Mouse (Mus musculus) stomach, embryonic 16.5 days (tissue): ENCODE results near the gene Rab26. TPM values are rescaled to one million over a fixed set of nuclear protein-coding genes. Genes with fewer than 3 reads are reported as not detected.
A peak's percentile ranks its signal among the peaks of the same experiment; 100 is the strongest.

Experiments
- ATAC-seq: fragments of 200-750 bp; cut with Nextera tagmentation; 2 replicates; pipeline ENCODE4 v1.8.0; 2017; ENCODE audit warnings: moderate number of reproducible peaks, moderate TSS enrichment; ENCODE audit not compliant: insufficient read depth, low FRiP score
- H3K27ac ChIP-seq: fragments of 300-500 bp; sonication (generic); 2 replicates; pipeline ENCODE4 v1.5.1; 2014; ENCODE audit warnings: low read length
- H3K27me3 ChIP-seq: fragments of 300-500 bp; sonication (generic); 2 replicates; pipeline ENCODE4 v1.6.1; 2014; ENCODE audit warnings: low read length, control low read depth, mixed read lengths; ENCODE audit not compliant: control insufficient read depth, insufficient read depth
- H3K36me3 ChIP-seq: fragments of 300-500 bp; sonication (generic); 2 replicates; pipeline ENCODE4 v1.6.1; 2014; ENCODE audit warnings: low read length; ENCODE audit not compliant: control insufficient read depth, insufficient read depth
- H3K4me1 ChIP-seq: fragments of 300-500 bp; sonication (generic); 2 replicates; pipeline ENCODE4 v1.6.1; 2014; ENCODE audit warnings: low read length, control low read depth, mixed read lengths; ENCODE audit not compliant: control insufficient read depth, insufficient read depth
- H3K4me2 ChIP-seq: fragments of 300-500 bp; sonication (generic); 2 replicates; pipeline ENCODE4 v1.6.1; 2014; ENCODE audit warnings: low read depth, low read length, mixed read lengths
- H3K4me3 ChIP-seq: fragments of 300-500 bp; sonication (generic); replicated peaks from 2 replicates; pipeline ENCODE4 v1.5.1; 2014; ENCODE audit warnings: mild to moderate bottlenecking, low read length
- H3K9ac ChIP-seq: fragments of 300-500 bp; sonication (generic); 2 replicates; pipeline ENCODE4 v1.6.1; 2014; ENCODE audit warnings: low read length
- H3K9me3 ChIP-seq: fragments of 300-500 bp; sonication (generic); replicated peaks from 2 replicates; pipeline ENCODE4 v1.6.1; 2016; ENCODE audit warnings: low read length, control low read depth; ENCODE audit not compliant: control insufficient read depth
- WGBS: fragments of 180-500 bp; shearing (Covaris S2); extraction: QIAGEN DNeasy Blood & Tissue Kit; methylation state at CpG from one replicate; pipeline ENCODE4 v1.1.7; 2014; 5-methylcytosine and 5-hydroxymethylcytosine counted together
- polyA plus RNA-seq: library from polyadenylated mRNA; unstranded; fragments of >200 nt; fragmentation: Nextera tagmentation; extraction: Ambion mirVana; gene quantifications from 2 replicates; pipeline ENCODE4 v1.2.1, GENCODE M21; 2015

The Rab26 gene
- polyA plus RNA-seq, 1 experiment from 2014 or later: 9.4 TPM

DNA sequence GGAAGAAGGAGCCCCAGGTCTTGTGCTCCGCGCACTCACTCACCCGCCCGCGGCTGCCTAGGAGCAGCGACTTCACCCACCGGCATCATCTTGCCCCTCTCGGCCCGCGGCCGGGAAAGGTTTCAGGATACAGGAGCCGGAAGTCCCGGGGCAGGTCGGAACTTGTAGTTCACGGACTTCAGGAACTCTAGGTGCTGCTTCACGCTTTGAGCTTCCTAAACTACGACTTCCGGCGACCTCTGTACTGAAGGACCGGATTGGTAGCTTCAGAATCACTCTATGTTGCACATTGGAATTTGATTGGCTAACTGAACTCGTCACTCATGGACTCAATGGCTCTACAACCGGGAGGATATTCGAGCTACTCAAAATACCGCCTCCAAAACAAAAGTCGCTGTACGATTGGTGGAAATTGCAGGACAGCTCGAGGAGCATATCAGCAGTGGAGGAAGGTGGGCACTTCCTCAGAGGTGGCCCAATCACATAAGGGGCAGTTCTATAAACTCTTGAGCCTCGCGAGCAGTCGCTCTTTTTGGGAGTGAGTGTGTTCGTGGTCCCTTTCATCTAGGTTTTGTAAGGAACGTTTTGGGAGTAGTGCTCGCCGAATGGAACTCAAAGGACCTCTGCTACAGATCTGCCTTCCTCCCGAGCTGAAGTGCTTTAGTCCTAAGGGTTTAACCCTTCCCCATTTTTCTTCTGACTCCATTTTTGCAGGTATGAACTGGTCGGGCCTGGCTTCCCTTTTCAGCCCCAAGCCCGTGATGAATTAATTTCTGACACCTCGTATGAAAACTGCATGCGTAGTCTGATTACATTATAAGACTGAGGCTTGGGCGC is 6.1 kb downstream of the Rab26 start, which contains the start of gene Traf7:
TSS of gene Traf7 (minus strand) at position 216 of the 837 bp plus-strand sequence.
- peak within 1 kb of the TSS; percentile 85 for H3K27ac ChIP-seq
- H3K36me3 ChIP-seq: 0 out of 2 replicates have a peak, but pooled peaks cover 6% of the 10 kb centered on the region
- no peaks in the 10 kb centered on the region for H3K9me3 ChIP-seq
- no peaks in the 10 kb centered on the region for H3K27me3 ChIP-seq
- peak; percentile 98 for ATAC-seq
- H3K4me1 ChIP-seq: peaks cover 36% of the 10 kb centered on the region
- under 1% methylated on average over 40 of the region's 40 CpGs for WGBS
- peak within 1 kb of the TSS; percentile 90 for H3K9ac ChIP-seq
- peak within 1 kb of the TSS; percentile 66 for H3K4me2 ChIP-seq
- H3K4me3 ChIP-seq: peak within 1 kb of the TSS; percentile 83

- 0% methylated on average over 19 of the region's 19 CpGs for WGBS
- no peak for ATAC-seq
- H3K4me1 ChIP-seq: peaks cover 33% of the 10 kb centered on the region
These were observed 6.7 kb downstream of the Rab26 start for GRCm38 (mm10) chr17:24527315-24527714.

DNA sequence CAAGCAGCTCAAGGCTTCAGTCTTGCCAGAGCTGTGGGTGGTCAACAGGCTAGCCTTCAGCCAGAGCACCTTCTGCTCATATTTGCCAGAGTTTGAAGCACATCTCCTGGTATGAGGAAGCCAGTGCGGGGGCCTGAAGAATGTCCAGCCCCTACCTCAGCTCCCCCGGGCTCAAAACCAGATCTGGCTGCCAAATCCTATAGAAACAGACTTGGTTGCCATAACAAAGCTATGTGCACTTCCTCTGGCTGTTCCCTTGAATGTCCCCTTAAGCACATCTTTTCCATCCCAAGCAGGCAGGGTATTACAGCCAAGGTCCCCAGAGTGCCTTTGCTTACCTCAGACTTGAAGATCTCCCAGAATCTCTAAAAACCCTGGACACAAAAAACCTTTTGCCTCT is 9.3 kb downstream of the Rab26 start:
- H3K9me3 ChIP-seq: no peaks in the 10 kb centered on the region
- H3K4me2 ChIP-seq: 0 out of 2 replicates have a peak overlapping the region, but pooled peaks have one; percentile 2
- H3K4me1 ChIP-seq: peaks cover 23% of the 10 kb centered on the region
- H3K27ac ChIP-seq: peak overlapping the region; percentile 43; the same call in 1 of the 2 replicates
- no peak overlapping the region for H3K4me3 ChIP-seq
- no peaks in the 10 kb centered on the region for H3K27me3 ChIP-seq
- no peak for ATAC-seq
- peak overlapping the region; percentile 43 for H3K9ac ChIP-seq
- WGBS: 53% methylated on average over 2 of the region's 2 CpGs
- H3K36me3 ChIP-seq: 0 out of 2 replicates have a peak, but pooled peaks cover 2% of the 10 kb centered on the region

More at GRCm38 (mm10) chr17:24527315-24527714, 6.7 kb downstream of the Rab26 start:
- Histone ChIP-seq H3K4me3 (peak overlapping the region; percentile 83), H3K9ac (peak overlapping the region; percentile 90), H3K36me3 (0 out of 2 replicates have a peak, but pooled peaks cover 6% of the 10 kb centered on the region), H3K4me2 (peak overlapping the region; percentile 61), H3K27me3 (no peaks in the 10 kb centered on the region), H3K27ac (peak overlapping the region; percentile 83), H3K9me3 (no peaks in the 10 kb centered on the region)

GRCm38 (mm10) chr17:24520450-24520849 is 13.6 kb downstream of the Rab26 start:
- H3K9me3 ChIP-seq: no peaks in the 10 kb centered on the region
- H3K9ac ChIP-seq: no peak overlapping the region
- no peaks in the 10 kb centered on the region for H3K27me3 ChIP-seq
- H3K36me3 ChIP-seq: peaks cover 16% of the 10 kb centered on the region; the same call in 1 of the 2 replicates
- H3K4me3 ChIP-seq: no peak overlapping the region
- 88% methylated on average over 4 of the region's 4 CpGs for WGBS
- H3K27ac ChIP-seq: no peak overlapping the region
- no peak for ATAC-seq
- H3K4me2 ChIP-seq: no peak overlapping the region
- peaks cover 4% of the 10 kb centered on the region; the same call in 1 of the 2 replicates for H3K4me1 ChIP-seq

DNA sequence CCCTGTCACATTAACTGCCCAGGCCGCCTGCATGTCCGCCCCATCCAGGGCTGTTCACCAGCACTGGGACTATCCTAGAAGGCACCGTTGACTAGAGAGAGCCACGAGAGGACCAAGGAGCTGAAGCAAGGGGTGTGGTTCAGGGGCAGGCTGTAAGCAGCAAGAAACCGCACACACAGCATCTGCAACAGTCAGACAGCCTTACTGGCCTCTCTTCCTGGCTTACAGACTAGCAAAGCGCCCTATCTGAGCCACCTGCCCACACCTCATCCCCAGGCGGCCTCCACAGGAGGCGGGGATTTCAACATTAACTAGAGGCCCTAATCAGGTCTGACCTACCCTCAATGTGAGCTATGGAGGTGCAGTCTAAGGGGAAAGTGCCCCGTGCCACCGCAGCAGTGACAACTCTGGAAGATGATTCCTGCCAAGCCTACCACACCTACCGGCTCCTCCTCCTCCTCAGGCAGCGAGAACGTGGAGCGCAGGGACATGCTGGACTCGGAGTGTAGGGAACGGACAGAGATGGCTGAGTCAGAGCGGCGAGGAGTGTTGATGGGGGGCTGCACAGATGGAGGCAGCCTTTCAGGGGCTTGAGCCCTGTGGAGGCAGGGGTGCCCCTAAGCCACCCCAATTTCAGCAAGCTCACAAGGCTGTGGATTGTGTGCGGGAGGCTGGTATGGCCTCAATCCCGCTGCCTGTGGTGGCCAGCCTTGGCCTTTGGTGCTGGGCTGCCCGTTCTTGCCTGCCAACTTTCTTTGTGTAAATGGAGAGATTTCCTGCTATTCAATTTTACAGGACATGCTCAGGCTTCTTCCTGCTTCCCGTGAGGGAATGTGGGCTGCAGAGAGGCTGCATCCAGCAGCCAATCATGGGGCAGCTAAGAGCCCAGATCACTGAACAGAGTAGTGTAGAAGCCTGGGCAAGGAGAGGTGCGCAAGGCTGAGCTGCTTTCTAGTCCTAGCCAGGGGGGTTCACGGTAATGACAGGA is 19.4 kb downstream of the Rab26 start:
- Histone ChIP-seq H3K9me3 (no peaks in the 10 kb centered on the region), H3K4me3 (0 out of 2 replicates have a peak overlapping the region, but pooled peaks have one; percentile 5), H3K27ac (peak overlapping the region; percentile 50; the same call in 1 of the 2 replicates), H3K4me2 (peak overlapping the region; percentile 10; the same call in 1 of the 2 replicates), H3K4me1 (no peaks in the 10 kb centered on the region), H3K27me3 (no peaks in the 10 kb centered on the region), H3K9ac (peak overlapping the region; percentile 46), H3K36me3 (peaks cover 23% of the 10 kb centered on the region)
- peak; percentile 19; the same call in 1 of the 2 replicates for ATAC-seq
- WGBS: 82% methylated on average over 24 of the region's 24 CpGs

DNA sequence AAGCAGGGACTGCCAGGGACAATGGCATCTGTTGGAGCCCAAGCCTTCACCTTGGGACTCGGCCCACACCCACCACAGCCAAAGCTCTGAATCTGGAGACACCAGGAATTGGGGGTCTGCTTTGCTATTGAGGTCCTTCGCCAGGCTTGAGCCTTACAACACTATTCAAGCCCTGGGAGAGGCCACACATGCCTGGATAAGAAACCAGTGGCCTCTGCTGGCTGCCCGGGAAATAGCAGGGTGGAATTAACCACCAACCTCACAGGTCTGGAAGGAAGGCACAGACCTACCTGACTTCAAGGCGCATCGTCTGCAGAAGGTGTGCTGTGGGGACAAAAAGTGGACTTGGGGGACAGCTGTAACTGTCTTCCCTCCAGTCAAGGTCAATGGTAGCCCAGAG is 20.4 kb downstream of the Rab26 start:
- H3K4me3 ChIP-seq: no peak overlapping the region
- WGBS: 53% methylated on average over 5 of the region's 5 CpGs
- H3K36me3 ChIP-seq: peaks cover 31% of the 10 kb centered on the region
- H3K4me1 ChIP-seq: no peaks in the 10 kb centered on the region
- peak overlapping the region; percentile 46; the same call in 1 of the 2 replicates for H3K9ac ChIP-seq
- ATAC-seq: peak; percentile 64; the same call in 1 of the 2 replicates
- no peaks in the 10 kb centered on the region for H3K27me3 ChIP-seq
- H3K9me3 ChIP-seq: no peaks in the 10 kb centered on the region
- H3K4me2 ChIP-seq: 0 out of 2 replicates have a peak overlapping the region, but pooled peaks have one; percentile 10
- no peak overlapping the region for H3K27ac ChIP-seq

- H3K27ac ChIP-seq: no peak overlapping the region
- no peak overlapping the region for H3K4me3 ChIP-seq
- H3K9ac ChIP-seq: no peak overlapping the region
- no peak overlapping the region for H3K4me2 ChIP-seq
- no peak for ATAC-seq
- peaks cover 16% of the 10 kb centered on the region; the same call in 1 of the 2 replicates for H3K36me3 ChIP-seq
- H3K9me3 ChIP-seq: no peaks in the 10 kb centered on the region
- 73% methylated on average over 12 of the region's 12 CpGs for WGBS
- peaks cover 8% of the 10 kb centered on the region; the same call in 1 of the 2 replicates for H3K4me1 ChIP-seq
- H3K27me3 ChIP-seq: no peaks in the 10 kb centered on the region
These were observed 26.1 kb downstream of the Rab26 start for GRCm38 (mm10) chr17:24507806-24508460.

DNA sequence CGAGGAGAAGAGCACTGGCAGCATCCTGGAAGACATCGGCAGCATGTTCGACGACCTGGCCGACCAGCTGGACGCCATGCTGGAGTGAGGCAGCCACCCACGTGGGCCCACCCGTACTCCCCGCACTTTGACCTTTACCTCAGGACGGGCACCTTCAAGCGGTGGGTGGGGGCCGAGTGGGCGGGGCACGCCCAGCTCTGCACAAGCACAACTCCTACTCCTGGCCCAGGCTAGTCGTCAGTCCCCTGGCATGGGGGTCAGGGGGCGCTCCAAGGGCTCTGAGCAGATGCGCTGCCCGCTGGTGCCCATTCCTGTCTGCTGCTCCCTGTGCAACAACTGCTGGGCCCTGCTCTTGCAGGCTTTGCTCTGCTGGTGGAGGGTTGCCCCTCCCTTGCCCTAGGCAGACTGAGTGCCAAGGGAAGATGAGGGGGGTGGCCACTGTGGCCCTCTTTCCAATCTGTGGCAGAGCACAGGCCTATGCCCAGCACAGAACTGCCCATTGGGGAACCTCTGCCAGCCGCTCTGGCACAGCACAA is 26.8 kb downstream of the Rab26 start:
- Histone ChIP-seq H3K36me3 (peaks cover 16% of the 10 kb centered on the region; the same call in 1 of the 2 replicates), H3K9ac (no peak overlapping the region; the same call in 1 of the 2 replicates), H3K4me1 (peaks cover 8% of the 10 kb centered on the region; the same call in 1 of the 2 replicates), H3K27ac (no peak overlapping the region), H3K4me2 (no peak overlapping the region), H3K9me3 (no peaks in the 10 kb centered on the region), H3K4me3 (no peak overlapping the region), H3K27me3 (no peaks in the 10 kb centered on the region)
- ATAC-seq: no peak
- WGBS: 45% methylated on average over 19 of the region's 19 CpGs
